ENCODE assay signal across 1 mouse cellular context in the genomic region with DNA sequence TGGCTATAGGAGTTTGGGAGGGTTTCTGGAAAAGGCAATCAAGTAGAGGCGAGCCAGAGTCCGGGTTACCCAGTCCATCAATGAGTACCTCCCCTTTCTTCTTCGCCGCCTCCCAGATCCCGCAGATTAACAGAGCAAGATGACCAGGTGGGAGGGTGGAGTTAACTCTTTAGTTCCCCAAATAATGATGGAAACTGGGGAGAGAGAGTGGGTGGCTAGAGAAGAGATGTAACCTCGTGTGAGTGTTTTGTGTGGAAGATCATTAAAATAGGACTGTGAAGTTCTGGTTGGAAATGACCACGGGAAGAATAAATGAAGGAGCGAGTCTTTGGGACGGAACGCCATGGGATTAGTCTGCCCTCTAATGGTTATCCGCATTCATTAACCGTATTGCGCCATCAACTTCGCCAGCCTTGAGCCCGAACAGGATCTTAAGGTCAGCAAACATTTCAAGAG.
TF ChIP-seq lines count a peak whose summit lies in the region.

No protein-coding gene starts in this region.

TF ChIP-seq in MEL, 35 proteins besides CTCF, POLR2A, EP300 and RAD21:
- TF ChIP-seq POLR2AphosphoS5 (IDR thresholded peaks at IDR 0.05; ENCODE audit: borderline replicate concordance, low read depth, low read length) (no peak), ZKSCAN1 (IDR thresholded peaks at IDR 0.05; ENCODE audit: low read depth, low read length) (no peak), SMC3 (IDR thresholded peaks at IDR 0.05; ENCODE audit: low read depth, low read length) (peak; percentile 20; the same call in 1 of the 2 replicates)
TF ChIP-seq in MEL: peak in this region for 1.
